Mouse (Mus musculus) heart, postnatal 0 days (tissue): ENCODE measurements around the gene Rubcn. TPM values are rescaled to one million over a fixed set of nuclear protein-coding genes. Genes with fewer than 3 reads are reported as not detected.

Source experiments
- ATAC-seq: fragments of 200-750 bp; cut with Nextera tagmentation; 2 replicates; pipeline ENCODE4 v1.8.0; 2017; ENCODE audit warnings: low read depth, moderate number of reproducible peaks, moderate library complexity; ENCODE audit not compliant: insufficient read depth
- DNase-seq: peaks from one replicate; pipeline ENCODE4 v3.0.0-alpha.2; 2016; ENCODE audit warnings: low spot score
- H3K27ac ChIP-seq: fragments of 300-500 bp; sonication (generic); 2 replicates; pipeline ENCODE4 v1.5.1; 2014; ENCODE audit warnings: low read depth, mild to moderate bottlenecking
- H3K27me3 ChIP-seq: fragments of 300-500 bp; sonication (generic); 2 replicates; pipeline ENCODE4 v1.6.1; 2014; ENCODE audit warnings: low read length, mixed read lengths; ENCODE audit not compliant: control insufficient read depth, insufficient read depth
- H3K36me3 ChIP-seq: fragments of 300-500 bp; sonication (generic); replicated peaks from 2 replicates; pipeline ENCODE4 v1.6.1; 2014; ENCODE audit warnings: low read length, mixed read lengths; ENCODE audit not compliant: control insufficient read depth, insufficient read depth
- H3K4me1 ChIP-seq: fragments of 300-500 bp; sonication (generic); 2 replicates; pipeline ENCODE4 v1.6.1; 2014; ENCODE audit warnings: antibody characterized with exemption; ENCODE audit not compliant: control insufficient read depth, insufficient read depth
- H3K4me2 ChIP-seq: fragments of 300-500 bp; sonication (generic); 2 replicates; pipeline ENCODE4 v1.6.1; 2014; ENCODE audit warnings: low read depth, mild to moderate bottlenecking, low read length, moderate library complexity
- H3K4me3 ChIP-seq: fragments of 300-500 bp; sonication (generic); 2 replicates; pipeline ENCODE4 v1.5.1; 2014; ENCODE audit warnings: low read depth, low read length
- H3K9ac ChIP-seq: fragments of 300-500 bp; sonication (generic); replicated peaks from 2 replicates; pipeline ENCODE4 v1.6.1; 2014; ENCODE audit warnings: low read depth, low read length, mixed read lengths
- H3K9me3 ChIP-seq: fragments of 300-500 bp; sonication (generic); replicated peaks from 2 replicates; pipeline ENCODE4 v1.6.1; 2016; ENCODE audit warnings: low read length; ENCODE audit not compliant: control insufficient read depth
- CTCF ChIP-seq: IDR thresholded peaks from 2 replicates; pipeline ENCODE4 v1.5.1; 2016; ENCODE audit warnings: antibody characterized with exemption, control low read depth, low read depth
- EP300 ChIP-seq: IDR thresholded peaks from 2 replicates; pipeline ENCODE4 v1.6.1; 2016; ENCODE audit warnings: antibody characterized with exemption, low read depth
- WGBS: fragments of 180-500 bp; shearing (Covaris S2); extraction: QIAGEN DNeasy Blood & Tissue Kit; methylation state at CpG from one replicate; pipeline ENCODE4 v1.1.7; 2014; 5-methylcytosine and 5-hydroxymethylcytosine counted together
- polyA plus RNA-seq: library from polyadenylated mRNA; unstranded; fragments of >200 nt; fragmentation: Nextera tagmentation; extraction: Ambion mirVana; gene quantifications from 2 replicates; pipeline ENCODE4 v1.2.1, GENCODE M21; 2015
- total RNA-seq: library from RNA; depleted of rRNA; stranded (reverse); fragments of >200 nt; gene quantifications from 2 replicates; pipeline ENCODE4 v1.2.3, GENCODE M21; 2014; ENCODE audit warnings: low replicate concordance

Rubcn gene
- total and polyA plus RNA-seq, 2 experiments from 2014 or later = 12.5 to 66.7 TPM

GRCm38 (mm10) chr16:32866713-32867112 is 10.9 kb downstream of the Rubcn start:
- no peaks in the 10 kb centered on the region for H3K27me3 ChIP-seq
- DNase-seq (no peak), ATAC-seq (no peak)
- no peak for TF ChIP-seq CTCF
- TF ChIP-seq EP300 = no peak
- H3K4me1 ChIP-seq = peaks cover 13% of the 10 kb centered on the region
- no peaks in the 10 kb centered on the region for H3K9me3 ChIP-seq
- H3K36me3 ChIP-seq = 0 out of 2 replicates have a peak, but pooled peaks cover 6% of the 10 kb centered on the region
- H3K9ac ChIP-seq = 0 out of 2 replicates have a peak overlapping the region, but pooled peaks have one; percentile 78
- peak overlapping the region; percentile 83 for H3K4me2 ChIP-seq
- peak overlapping the region; percentile 88 for H3K4me3 ChIP-seq
- WGBS = 74% methylated on average over 5 of the region's 5 CpGs
- no peak overlapping the region for H3K27ac ChIP-seq

- Histone ChIP-seq H3K9me3 (no peaks in the 10 kb centered on the region), H3K4me3 (no peak overlapping the region), H3K27me3 (no peaks in the 10 kb centered on the region), H3K9ac (no peak overlapping the region), H3K4me2 (no peak overlapping the region), H3K4me1 (peaks cover 13% of the 10 kb centered on the region), H3K27ac (no peak overlapping the region), H3K36me3 (peaks cover 14% of the 10 kb centered on the region; the same call in 1 of the 2 replicates)
- no peak for ATAC-seq
- TF ChIP-seq EP300 = no peak
- TF ChIP-seq CTCF = no peak
- WGBS = 67% methylated on average over 4 of the region's 4 CpGs
- no peak for DNase-seq
These were observed 12.2 kb downstream of the Rubcn start for GRCm38 (mm10) chr16:32865401-32865800.

DNA sequence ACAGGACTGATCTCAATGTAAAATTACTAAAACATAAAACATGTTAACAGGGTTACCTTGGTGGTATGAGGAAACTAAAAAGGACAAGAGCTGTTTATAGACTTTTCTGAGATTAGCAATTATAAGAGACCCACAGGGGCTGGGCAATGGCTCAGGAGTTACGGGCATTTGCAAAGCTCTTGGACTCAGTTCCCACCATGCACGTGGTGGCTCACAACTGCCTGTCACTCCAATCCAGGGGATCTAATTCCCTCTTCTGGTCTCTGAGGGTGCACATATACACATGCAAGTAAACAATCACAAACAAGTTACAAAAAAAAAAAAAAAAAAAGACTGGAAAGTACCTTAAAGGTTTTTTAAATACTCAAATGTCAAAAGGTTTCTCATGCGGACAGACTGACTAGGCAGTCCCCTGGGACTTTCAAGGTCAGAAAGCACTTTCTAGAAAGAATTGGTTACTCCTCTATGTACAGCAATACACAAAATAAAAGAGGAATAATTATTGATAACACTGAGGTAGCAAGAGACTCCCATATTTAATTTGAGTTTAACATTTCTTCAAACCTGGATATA is 15.7 kb downstream of the Rubcn start:
- Histone ChIP-seq H3K27me3 (no peaks in the 10 kb centered on the region), H3K4me1 (peaks cover 33% of the 10 kb centered on the region), H3K27ac (no peak overlapping the region), H3K36me3 (peaks cover 14% of the 10 kb centered on the region; the same call in 1 of the 2 replicates), H3K9me3 (no peaks in the 10 kb centered on the region), H3K4me2 (no peak overlapping the region), H3K4me3 (no peak overlapping the region), H3K9ac (no peak overlapping the region)
- DNase-seq = no peak
- 74% methylated on average over 3 of the region's 3 CpGs for WGBS
- no peak for ATAC-seq
- TF ChIP-seq EP300 (no peak), CTCF (no peak)

DNA sequence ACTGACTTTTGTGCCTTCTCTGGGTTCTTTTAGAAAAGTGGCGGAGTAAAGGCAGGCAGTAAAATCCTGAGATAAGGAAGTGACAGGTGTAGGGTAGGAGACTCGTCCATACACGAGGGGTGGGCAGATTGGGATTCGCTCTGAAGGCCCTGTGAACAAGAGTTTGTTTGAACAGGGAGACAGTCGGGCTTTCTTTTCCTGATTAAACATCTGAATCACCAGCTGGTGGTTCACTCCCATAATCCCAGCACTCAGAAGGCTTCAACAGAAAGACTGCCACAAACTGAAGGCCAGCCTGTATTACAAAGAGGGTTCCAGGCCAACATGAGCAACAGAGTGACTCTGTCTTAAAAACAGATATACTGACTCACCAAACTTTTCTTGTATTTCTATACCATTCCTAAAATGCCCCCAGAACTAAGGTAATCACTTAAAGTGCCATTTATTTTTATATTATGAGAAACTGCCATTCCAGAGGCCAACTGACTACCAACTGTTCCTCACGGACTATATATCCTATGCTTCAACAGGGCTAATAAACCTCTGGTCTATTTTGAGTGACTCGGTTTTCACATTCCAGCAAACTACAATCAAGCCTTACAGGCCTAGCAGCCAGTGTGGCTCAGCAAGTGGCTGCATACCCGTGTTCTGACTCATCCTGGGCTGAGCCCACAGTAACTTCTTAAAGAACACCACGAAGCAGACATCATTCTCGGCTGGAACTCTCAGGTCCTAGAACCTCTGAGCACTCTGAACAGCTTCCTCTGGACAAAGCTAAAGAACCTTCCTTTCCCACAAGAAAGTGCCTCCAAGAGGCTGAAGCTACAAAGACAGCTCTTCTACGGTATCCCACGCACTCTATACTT is 18.6 kb downstream of the Rubcn start:
- Histone ChIP-seq H3K36me3 (peaks cover 18% of the 10 kb centered on the region; the same call in 1 of the 2 replicates), H3K27ac (peak overlapping the region; percentile 97), H3K9ac (peak overlapping the region; percentile 49; the same call in 1 of the 2 replicates), H3K9me3 (no peaks in the 10 kb centered on the region), H3K4me2 (peak overlapping the region; percentile 27), H3K27me3 (no peaks in the 10 kb centered on the region), H3K4me3 (no peak overlapping the region), H3K4me1 (peaks cover 34% of the 10 kb centered on the region)
- DNase-seq = peak; percentile 86
- ATAC-seq = peak; percentile 82
- TF ChIP-seq CTCF = no peak
- no peak for TF ChIP-seq EP300
- WGBS = 30% methylated on average over 12 of the region's 12 CpGs

GRCm38 (mm10) chr16:32858356-32858755 is 19.2 kb downstream of the Rubcn start:
- 22% methylated on average over 4 of the region's 4 CpGs for WGBS
- TF ChIP-seq CTCF (no peak), EP300 (no peak)
- Histone ChIP-seq H3K4me2 (peak overlapping the region; percentile 27; the same call in 1 of the 2 replicates), H3K27me3 (no peaks in the 10 kb centered on the region), H3K9me3 (no peaks in the 10 kb centered on the region), H3K4me1 (peaks cover 38% of the 10 kb centered on the region), H3K27ac (peak overlapping the region; percentile 97), H3K4me3 (no peak overlapping the region), H3K36me3 (peaks cover 18% of the 10 kb centered on the region; the same call in 1 of the 2 replicates), H3K9ac (peak overlapping the region; percentile 49; the same call in 1 of the 2 replicates)
- DNase-seq = no peak
- ATAC-seq = no peak
